Mouse (Mus musculus) midbrain, postnatal 0 days (tissue): ENCODE data around the gene Ambn. TPM values are rescaled to one million over a fixed set of nuclear protein-coding genes. Genes with fewer than 3 reads are reported as not detected.

Experiments
- ATAC-seq: fragments of 200-750 bp; cut with Nextera tagmentation; 2 replicates; pipeline ENCODE4 v1.8.0; 2017; ENCODE audit warnings: moderate number of reproducible peaks, mild to moderate bottlenecking, moderate TSS enrichment, moderate library complexity; ENCODE audit not compliant: low FRiP score
- DNase-seq: peaks from one replicate; pipeline ENCODE4 v3.0.0-alpha.2; 2015; ENCODE audit warnings: low spot score
- H3K27ac ChIP-seq: fragments of 300-500 bp; sonication (generic); 2 replicates; pipeline ENCODE4 v1.5.1; 2014; ENCODE audit warnings: low read depth, mild to moderate bottlenecking, low read length, mixed read lengths
- H3K27me3 ChIP-seq: fragments of 300-500 bp; sonication (generic); 2 replicates; pipeline ENCODE4 v1.6.1; 2014; ENCODE audit warnings: low read length, control low read depth, mixed read lengths; ENCODE audit not compliant: insufficient read depth
- H3K36me3 ChIP-seq: fragments of 300-500 bp; sonication (generic); 2 replicates; pipeline ENCODE4 v1.6.1; 2014; ENCODE audit warnings: low read length, control low read depth, mixed read lengths; ENCODE audit not compliant: insufficient read depth
- H3K4me1 ChIP-seq: fragments of 300-500 bp; sonication (generic); 2 replicates; pipeline ENCODE4 v1.6.1; 2014; ENCODE audit warnings: mild to moderate bottlenecking, control low read depth, antibody characterized with exemption, low read length, mixed read lengths; ENCODE audit not compliant: insufficient read depth
- H3K4me2 ChIP-seq: fragments of 300-500 bp; sonication (generic); 2 replicates; pipeline ENCODE4 v1.6.1; 2014; ENCODE audit warnings: low read depth, mild to moderate bottlenecking, low read length, mixed read lengths; ENCODE audit not compliant: poor library complexity, severe bottlenecking
- H3K4me3 ChIP-seq: fragments of 300-500 bp; sonication (generic); 2 replicates; pipeline ENCODE4 v1.5.1; 2014; ENCODE audit warnings: low read depth, mild to moderate bottlenecking, low read length, moderate library complexity
- H3K9ac ChIP-seq: fragments of 300-500 bp; sonication (generic); replicated peaks from 2 replicates; pipeline ENCODE4 v1.6.1; 2014; ENCODE audit warnings: mild to moderate bottlenecking, low read length, moderate library complexity, mixed read lengths; ENCODE audit not compliant: poor library complexity, severe bottlenecking
- H3K9me3 ChIP-seq: fragments of 300-500 bp; sonication (generic); 2 replicates; pipeline ENCODE4 v1.6.1; 2016; ENCODE audit warnings: low read length, control low read depth
- CTCF ChIP-seq: IDR thresholded peaks from 2 replicates; pipeline ENCODE4 v1.5.1; 2016; ENCODE audit warnings: antibody characterized with exemption, mild to moderate bottlenecking
- WGBS: fragments of 180-500 bp; shearing (Covaris S2); extraction: QIAGEN DNeasy Blood & Tissue Kit; methylation state at CpG from one replicate; pipeline ENCODE4 v1.1.7; 2014; 5-methylcytosine and 5-hydroxymethylcytosine counted together
- polyA plus RNA-seq: library from polyadenylated mRNA; unstranded; fragments of >200 nt; fragmentation: Nextera tagmentation; extraction: Ambion mirVana; gene quantifications from 2 replicates; pipeline ENCODE4 v1.2.1, GENCODE M21; 2015
- total RNA-seq: library from RNA; depleted of rRNA; stranded (reverse); fragments of >200 nt; gene quantifications from 2 replicates; pipeline ENCODE4 v1.2.3, GENCODE M21; 2014; rRNA removed

Gene Ambn
- total and polyA plus RNA-seq, 2 experiments from 2014 or later, result 0.17 TPM; not detected in 1

- ATAC-seq (no peak), DNase-seq (no peak)
- TF ChIP-seq CTCF, result no peak
- no peak within 1 kb of the TSS for H3K4me2 ChIP-seq
- H3K9me3 ChIP-seq, result no peaks in the 10 kb centered on the region
- no peak within 1 kb of the TSS for H3K27ac ChIP-seq
- no peaks in the 10 kb centered on the region for H3K36me3 ChIP-seq
- H3K27me3 ChIP-seq, result no peaks in the 10 kb centered on the region
- H3K4me3 ChIP-seq, result no peak within 1 kb of the TSS
- no peaks in the 10 kb centered on the region for H3K4me1 ChIP-seq
- no peak within 1 kb of the TSS for H3K9ac ChIP-seq
Observed at GRCm38 (mm10) chr5:88487675-88488074, 31.9 kb downstream of the Ambn start, which contains the start of gene Enam. Gene Enam (plus strand): TSS chr5:88487975.

DNA sequence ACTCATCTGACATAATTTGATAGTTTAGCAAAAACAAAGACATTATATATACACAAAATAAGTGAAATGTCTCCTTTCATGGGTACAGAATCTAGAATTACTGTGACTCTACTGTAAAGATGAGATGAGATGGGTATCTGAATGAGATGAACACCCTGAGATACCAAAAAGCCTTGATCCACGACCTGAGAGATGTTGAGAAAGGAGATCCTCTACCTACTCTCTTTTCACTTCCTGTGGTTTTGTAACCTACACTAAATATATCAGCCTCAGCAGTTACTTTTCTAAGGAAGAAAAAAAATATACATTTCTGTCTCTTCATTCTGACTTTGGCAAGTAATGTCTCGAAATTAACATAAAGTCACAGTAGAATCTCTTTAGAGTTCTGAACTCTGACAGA lies 33.2 kb downstream of the Ambn start:
- Histone ChIP-seq H3K9me3 (no peaks in the 10 kb centered on the region), H3K9ac (no peak overlapping the region), H3K27ac (no peak overlapping the region), H3K27me3 (no peaks in the 10 kb centered on the region), H3K4me1 (no peaks in the 10 kb centered on the region), H3K4me2 (no peak overlapping the region), H3K4me3 (no peak overlapping the region), H3K36me3 (no peaks in the 10 kb centered on the region)
- TF ChIP-seq CTCF, result no peak
- DNase-seq (no peak), ATAC-seq (no peak)
- WGBS, result 74% methylated on average over 2 of the region's 2 CpGs

DNA sequence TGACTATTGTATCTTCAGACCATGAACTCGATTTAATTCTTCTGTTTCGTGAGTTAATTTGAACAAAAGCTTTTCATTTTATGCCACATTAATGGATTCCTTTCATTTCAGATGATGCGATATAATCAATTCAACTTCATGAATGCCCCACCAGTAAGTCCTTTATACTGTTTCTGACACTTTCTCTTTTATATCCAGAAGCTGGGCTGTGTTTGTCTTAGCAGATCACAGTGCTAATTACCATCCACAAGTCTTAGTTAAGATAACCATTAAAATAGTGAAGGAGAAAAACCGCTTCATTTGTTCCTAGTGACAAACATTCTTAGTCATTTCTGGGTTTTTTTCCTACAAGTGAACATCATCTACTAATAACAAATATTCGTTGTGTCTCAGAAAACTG lies 35.3 kb downstream of the Ambn start:
- H3K36me3 ChIP-seq, result no peaks in the 10 kb centered on the region
- H3K9me3 ChIP-seq, result no peaks in the 10 kb centered on the region
- H3K4me2 ChIP-seq, result no peak overlapping the region
- DNase-seq (no peak), ATAC-seq (no peak)
- 47% methylated on average over 5 of the region's 5 CpGs for WGBS
- no peak overlapping the region for H3K9ac ChIP-seq
- no peaks in the 10 kb centered on the region for H3K27me3 ChIP-seq
- H3K4me1 ChIP-seq, result no peaks in the 10 kb centered on the region
- no peak overlapping the region for H3K4me3 ChIP-seq
- no peak overlapping the region for H3K27ac ChIP-seq
- no peak for TF ChIP-seq CTCF

DNA sequence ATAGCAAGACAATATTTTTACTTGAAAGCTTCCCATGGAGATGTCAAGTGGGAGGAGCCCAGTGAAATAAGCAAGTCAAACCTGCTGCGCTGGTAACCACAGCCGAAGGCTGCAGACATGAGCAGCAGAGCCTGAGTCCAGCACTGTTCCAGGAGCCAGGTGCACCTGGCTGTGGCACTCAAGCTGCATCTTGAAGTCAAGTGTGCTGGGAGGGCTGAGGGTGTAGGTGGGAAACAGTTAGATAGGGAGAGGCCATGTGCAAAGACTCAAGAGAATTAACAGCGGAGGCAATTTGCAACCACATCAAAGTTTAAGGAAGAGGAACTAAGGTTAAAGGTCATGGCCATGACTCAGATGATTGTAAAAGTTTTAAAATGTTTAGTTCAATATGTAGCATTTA lies 44.0 kb downstream of the Ambn start:
- no peaks in the 10 kb centered on the region for H3K27me3 ChIP-seq
- no peaks in the 10 kb centered on the region for H3K9me3 ChIP-seq
- no peak for TF ChIP-seq CTCF
- H3K4me1 ChIP-seq, result no peaks in the 10 kb centered on the region
- no peaks in the 10 kb centered on the region for H3K36me3 ChIP-seq
- no peak overlapping the region for H3K27ac ChIP-seq
- ATAC-seq, result no peak
- WGBS, result 88% methylated on average over 3 of the region's 3 CpGs
- no peak for DNase-seq
- no peak overlapping the region for H3K4me2 ChIP-seq
- H3K4me3 ChIP-seq, result no peak overlapping the region
- no peak overlapping the region for H3K9ac ChIP-seq

DNA sequence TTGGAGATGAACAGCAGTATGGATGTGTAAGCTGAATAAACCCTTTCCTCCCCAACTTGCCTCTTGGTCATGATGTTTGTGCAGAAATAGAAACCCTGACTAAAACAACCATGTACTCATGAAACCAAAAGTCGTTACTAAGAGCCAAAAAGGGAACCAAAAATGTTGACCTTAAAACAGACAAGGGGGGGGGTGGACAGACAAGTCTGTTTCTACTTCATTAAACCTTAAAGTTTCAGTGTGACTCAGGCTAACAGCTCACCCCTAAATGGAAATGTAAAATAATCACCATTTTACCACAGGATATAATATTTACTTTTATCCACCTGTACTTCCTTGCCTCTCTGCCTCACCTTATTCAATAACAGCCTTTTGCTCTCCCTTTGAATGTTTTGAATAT lies 52.8 kb downstream of the Ambn start:
- Histone ChIP-seq H3K27ac (no peak overlapping the region), H3K36me3 (no peaks in the 10 kb centered on the region), H3K4me3 (no peak overlapping the region), H3K9me3 (no peaks in the 10 kb centered on the region), H3K27me3 (no peaks in the 10 kb centered on the region), H3K4me1 (no peaks in the 10 kb centered on the region), H3K4me2 (no peak overlapping the region), H3K9ac (no peak overlapping the region)
- no peak for TF ChIP-seq CTCF
- ATAC-seq (no peak), DNase-seq (no peak)
- 81% methylated on average over 1 of the region's 1 CpGs for WGBS

- H3K4me3 ChIP-seq, result no peak overlapping the region
- WGBS, result 78% methylated on average over 1 of the region's 1 CpGs
- H3K9me3 ChIP-seq, result no peaks in the 10 kb centered on the region
- no peaks in the 10 kb centered on the region for H3K36me3 ChIP-seq
- H3K4me1 ChIP-seq, result no peaks in the 10 kb centered on the region
- H3K27me3 ChIP-seq, result no peaks in the 10 kb centered on the region
- H3K27ac ChIP-seq, result no peak overlapping the region
- H3K4me2 ChIP-seq, result no peak overlapping the region
- no peak for TF ChIP-seq CTCF
- DNase-seq (no peak), ATAC-seq (no peak)
- H3K9ac ChIP-seq, result no peak overlapping the region
Observed at GRCm38 (mm10) chr5:88508990-88509389, 53.2 kb downstream of the Ambn start.

Other genes starting within 250 kb of the Ambn start
- not detected in 2 replicates for gene Gm7714, start 187.1 kb upstream of the Ambn start, total RNA-seq
- not detected in 2 replicates for gene Gm7714, start 187.1 kb upstream of the Ambn start, polyA plus RNA-seq
- gene Prol1, start 138.7 kb upstream of the Ambn start, total RNA-seq, result not detected in 2 replicates
- not detected in 2 replicates for gene Prol1, start 138.7 kb upstream of the Ambn start, polyA plus RNA-seq
- gene Amtn, start 79.9 kb upstream of the Ambn start, total RNA-seq, result not detected in 2 replicates
- gene Amtn, start 79.9 kb upstream of the Ambn start, polyA plus RNA-seq, result not detected in 2 replicates
- not detected in 2 replicates for gene Enam, start 32.0 kb downstream of the Ambn start, total RNA-seq
- gene Enam, start 32.0 kb downstream of the Ambn start, polyA plus RNA-seq, result not detected in 2 replicates
- 0.82 and 1.7 TPM in 2 replicates for gene Jchain, start 71.9 kb downstream of the Ambn start, total RNA-seq
- 0.47 and 0.58 TPM in 2 replicates for gene Jchain, start 71.9 kb downstream of the Ambn start, polyA plus RNA-seq
- 12.8 and 16.5 TPM in 2 replicates for gene Utp3, start 98.5 kb downstream of the Ambn start, total RNA-seq
- 51.1 and 55.1 TPM in 2 replicates for gene Utp3, start 98.5 kb downstream of the Ambn start, polyA plus RNA-seq
- gene Rufy3, start 109.0 kb downstream of the Ambn start, total RNA-seq, result 250 and 309 TPM in 2 replicates
- 212 and 248 TPM in 2 replicates for gene Rufy3, start 109.0 kb downstream of the Ambn start, polyA plus RNA-seq
- 58.0 and 60.3 TPM in 2 replicates for gene Grsf1, start 220.2 kb downstream of the Ambn start, total RNA-seq
- gene Grsf1, start 220.2 kb downstream of the Ambn start, polyA plus RNA-seq, result 54.1 and 54.6 TPM in 2 replicates